Mouse (Mus musculus) heart, adult 8-10 months (tissue): ENCODE measurements around the gene Sipa1l3. TPM values are rescaled to one million over a fixed set of nuclear protein-coding genes. Genes with fewer than 3 reads are reported as not detected.

Source experiments
- DNase-seq: peaks from one replicate; pipeline ENCODE4 v3.0.0; 2022; ENCODE audit warnings: low spot score
- total RNA-seq, 4 experiments: library from RNA; stranded (reverse); gene quantifications; 2 replicates each; pipeline ENCODE4 v1.2.4; 2022

The Sipa1l3 gene
- total RNA-seq, 4 experiments from 2014 or later = 6.8 to 10.3 (median 8.2) TPM

DNA sequence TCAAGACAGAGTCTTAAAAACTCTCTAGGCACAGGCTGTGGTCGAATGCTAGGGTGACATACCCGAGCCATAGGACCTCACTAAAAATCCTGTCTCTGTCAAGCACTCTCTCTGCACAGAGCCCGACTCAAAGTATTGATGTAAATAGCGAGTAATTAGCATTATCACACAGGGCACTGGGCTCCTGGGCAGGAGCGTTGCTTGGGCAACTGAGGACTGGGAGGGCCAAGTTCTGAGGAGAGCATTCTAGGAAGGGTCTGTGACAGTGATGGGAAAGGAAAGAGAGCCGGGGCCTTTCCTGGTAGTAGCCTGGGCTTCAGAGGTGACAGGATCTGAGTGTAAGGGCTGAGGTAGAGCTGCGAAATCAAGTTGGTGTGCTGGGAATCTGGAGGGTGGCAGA is 212.3 kb downstream of the Sipa1l3 start:
- no peak for DNase-seq

DNA sequence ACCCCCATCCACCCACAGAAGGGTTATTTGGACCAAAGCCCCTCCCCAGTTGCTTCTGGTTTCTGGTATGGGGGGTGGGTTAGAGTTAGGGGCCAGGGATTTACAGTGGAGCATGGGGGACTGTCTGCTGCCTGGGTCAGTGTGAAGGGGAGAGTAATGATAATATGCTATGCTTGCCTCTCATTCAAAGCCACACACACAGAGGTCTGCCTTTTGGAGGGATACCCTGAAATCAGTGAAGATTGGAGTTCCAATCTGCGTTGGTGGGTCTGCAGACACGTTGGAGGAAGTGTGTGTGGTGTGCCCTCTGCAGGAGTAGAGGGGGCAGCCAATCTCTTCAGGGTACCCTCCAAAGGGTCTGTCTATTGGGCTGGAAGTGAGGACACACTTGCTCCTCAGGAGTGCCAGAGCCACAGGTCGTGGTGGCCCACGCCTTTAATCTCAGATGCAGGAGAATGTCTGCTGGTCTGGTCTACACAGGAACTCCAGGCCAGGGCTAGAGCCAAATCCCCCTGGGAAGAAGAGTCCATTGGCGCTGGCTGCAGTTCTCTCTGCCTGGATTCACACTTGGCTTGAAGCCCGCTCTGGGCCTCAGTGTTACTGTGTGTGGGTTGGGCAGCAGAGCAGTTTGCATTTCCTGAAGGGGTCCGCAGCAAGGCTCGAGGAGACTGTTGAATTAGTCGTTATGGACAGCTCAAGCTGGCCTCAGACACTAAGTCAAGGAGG is 213.0 kb downstream of the Sipa1l3 start:
- no peak for DNase-seq

DNA sequence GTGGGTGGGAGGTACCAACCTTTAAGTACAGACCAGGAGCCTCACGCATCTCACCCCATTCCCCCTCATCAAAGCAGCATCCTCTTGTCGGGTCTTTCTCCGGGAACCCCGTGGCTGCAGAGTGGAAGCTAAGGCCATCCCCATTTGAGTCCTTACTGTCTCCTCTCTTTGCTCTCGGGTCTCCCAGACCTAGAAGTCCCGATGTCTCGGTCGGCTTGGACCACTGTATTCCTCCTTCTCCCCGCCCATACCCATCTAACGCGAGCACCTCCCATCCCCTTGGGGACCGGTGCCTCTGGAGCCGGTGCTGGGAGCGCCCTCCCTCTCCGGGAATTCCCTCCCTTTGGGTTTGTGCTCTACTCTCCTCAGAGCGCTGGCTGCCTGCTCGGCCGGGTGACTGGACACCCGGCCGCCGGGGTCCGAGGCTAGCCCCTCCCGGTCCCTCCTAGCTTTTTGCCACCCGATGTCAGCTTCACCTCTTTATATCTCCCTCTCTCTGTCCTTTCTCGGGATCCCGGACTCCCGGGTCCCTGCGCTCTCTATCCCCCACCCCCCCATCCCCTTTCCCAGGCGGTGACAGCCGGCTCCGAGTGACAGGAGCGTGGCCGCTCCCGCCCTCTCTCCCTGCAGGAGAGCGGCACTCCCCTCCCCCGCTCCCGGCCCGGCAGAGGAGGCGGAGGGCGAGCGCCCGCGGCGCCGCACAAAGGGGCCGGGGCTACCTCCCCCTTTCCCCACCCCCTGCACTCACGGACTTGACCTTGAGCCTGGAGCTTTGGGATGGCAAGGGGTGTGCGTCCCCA is 213.8 kb downstream of the Sipa1l3 start:
- no peak for DNase-seq

DNA sequence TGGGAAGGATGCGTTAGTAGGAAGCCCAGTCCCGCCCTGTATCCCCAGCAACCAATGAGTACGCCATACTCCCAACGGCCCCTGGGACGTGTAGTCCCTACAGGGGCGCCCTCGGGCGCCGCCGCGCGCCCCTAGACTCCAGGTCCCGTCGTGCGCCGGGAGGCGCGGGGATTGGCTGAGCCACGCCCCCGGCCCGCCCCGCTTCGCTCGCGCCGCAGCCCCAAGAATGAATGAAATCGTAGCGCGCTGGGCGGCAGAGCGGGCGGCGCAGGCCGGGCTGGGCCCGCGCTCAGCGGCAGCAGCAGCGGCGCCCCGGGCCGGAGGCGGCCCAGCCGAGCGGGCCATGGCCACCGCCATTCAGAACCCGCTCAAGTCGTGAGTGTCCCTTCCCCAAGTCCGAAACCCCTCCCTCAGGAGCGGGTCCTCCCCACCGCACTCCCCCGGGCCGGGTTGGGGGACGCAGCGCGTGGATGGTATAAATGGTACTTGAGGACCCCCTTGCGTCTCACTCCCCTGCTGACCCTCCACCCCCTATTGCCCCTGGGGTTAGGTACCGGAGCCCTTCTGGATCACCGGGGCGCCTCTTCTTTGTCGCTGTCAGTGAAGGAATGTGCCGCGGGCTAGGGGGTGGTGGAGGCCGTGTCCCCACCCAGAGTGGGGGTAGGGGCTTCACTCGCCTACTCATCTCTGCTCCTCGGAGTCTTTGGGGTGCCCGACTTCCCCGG is 214.5 kb downstream of the Sipa1l3 start, which contains the start of gene Dpf1:
Gene Dpf1, plus strand, starts transcription at position 214 of the 725 bp plus-strand sequence.
- no peak for DNase-seq

DNA sequence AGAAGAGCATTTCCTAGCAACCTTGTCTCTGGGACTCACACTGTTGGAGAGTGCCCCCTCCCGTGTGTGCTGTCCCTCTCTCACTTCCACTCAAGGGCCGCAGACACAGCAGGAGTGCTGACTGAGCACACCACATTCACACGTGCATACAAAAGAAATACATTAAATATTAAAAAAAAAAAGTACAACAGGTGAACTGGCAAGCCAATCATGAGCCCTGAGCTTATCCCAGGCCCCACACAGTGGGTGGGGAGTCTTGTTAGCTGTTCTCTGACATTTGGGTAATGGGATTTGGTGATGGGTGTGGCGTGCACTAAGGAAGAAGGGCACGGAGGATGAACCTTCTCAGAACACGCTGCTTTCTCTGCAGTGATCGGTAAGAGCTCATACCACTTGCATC is 215.8 kb downstream of the Sipa1l3 start:
- DNase-seq = no peak

DNA sequence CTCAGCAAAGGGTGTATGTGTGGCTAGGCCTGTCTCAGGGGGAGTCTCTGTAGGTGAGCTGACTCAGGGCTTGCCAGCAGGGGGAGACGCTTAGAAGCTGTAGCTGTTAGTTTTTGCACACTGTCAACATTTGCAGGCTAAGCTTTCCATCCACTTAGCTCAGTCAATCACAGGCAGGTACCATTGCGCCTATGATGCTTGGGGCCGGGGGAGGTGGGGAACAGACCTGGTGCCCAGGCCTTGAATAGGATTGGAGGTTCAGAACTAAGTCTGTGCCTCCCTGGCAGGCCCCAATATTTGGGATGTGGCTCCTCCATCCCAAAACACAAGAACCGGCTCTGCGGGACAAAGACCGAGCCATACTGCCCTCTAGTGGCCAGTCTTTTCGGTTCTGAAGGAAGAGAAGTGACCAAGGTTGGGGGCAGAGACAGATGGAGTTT is 217.3 kb downstream of the Sipa1l3 start:
- DNase-seq = peak; percentile 71

DNA sequence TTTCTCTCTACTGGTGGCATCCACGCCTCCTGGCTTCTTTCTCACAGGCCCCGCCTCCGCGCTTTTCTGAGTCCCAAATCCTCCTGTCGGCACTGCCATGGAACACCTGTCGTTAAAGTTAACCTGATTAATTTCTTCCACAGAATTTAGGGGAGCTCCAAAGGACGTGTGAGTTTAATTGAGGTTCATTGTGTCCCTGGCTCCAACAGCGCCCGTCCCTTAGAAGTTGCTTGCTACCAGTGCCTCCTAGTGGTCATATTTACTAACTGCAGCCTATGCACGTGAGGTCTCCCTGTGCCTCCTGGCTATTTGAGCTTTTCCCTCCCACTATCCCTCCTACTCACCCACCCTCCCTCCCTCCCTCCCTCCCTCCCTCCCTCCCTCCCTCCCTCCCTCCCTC is 221.4 kb downstream of the Sipa1l3 start:
- peak; percentile 71 for DNase-seq

DNA sequence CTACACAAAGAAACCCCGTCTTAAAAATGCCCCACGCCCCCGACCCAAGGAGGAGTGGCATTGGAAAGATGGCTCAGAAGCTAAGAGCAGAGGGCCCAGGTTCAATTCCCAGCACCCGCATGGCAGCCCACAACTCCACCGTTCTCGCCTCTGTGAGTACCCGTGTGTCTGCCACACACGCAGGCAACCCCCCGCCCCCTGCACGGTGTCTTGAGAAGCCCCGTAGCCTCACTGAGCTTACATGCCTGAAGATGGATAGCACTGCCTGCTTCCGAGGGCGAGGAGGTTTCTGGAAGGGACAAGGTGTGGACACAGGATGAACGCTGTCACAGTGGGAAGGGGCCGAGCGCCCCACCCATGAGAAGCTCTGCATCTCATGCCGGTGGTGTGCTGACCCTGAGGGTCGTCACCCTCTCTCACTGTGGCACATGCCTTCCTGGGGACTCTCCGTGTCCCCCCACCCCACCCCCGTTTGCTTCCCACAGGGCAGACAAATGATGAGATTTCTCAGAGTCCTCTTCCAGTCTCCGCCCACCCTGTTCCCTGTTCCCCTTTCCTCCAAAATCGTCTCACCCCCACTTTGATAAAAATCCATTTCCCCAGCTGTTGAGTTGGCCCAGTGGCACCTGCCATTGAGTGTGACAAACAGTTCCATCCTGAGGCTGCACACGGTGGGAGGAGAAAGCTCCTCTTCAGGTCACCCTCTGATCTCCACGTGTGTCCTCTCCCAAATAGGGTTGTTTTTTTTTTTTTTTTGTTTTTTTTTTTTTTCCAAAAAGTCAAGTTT is 222.4 kb downstream of the Sipa1l3 start:
- no peak for DNase-seq

DNA sequence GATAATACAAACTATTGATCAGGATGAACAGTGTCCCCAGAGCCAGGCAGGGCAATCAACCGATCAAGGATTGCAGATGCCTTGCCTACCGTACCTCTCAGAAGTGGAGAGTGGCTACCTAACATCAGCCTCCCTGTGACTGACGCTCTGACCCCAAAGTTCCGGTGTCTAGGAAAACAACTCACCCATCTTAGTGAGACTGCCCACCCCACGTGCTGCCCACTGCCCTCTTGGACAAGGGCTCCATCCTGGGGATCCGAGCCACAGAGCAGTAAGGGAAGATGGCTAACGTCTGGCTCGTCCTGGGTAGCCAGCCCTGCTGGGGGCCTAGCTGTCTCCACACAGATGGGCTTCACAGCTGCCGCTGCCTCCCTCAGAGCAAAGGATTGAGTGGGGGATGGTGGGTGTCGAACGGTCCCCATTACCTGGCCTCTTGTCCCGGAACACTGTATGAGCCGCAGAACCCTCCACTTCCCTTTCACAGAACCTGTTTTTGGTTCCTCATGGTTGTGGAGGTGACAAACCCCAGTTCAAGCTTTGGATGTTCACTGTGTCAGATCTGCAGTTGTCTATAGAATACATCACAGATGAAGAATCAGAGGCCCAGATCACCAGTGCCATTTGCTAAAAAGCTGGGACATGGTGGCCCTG is 224.2 kb downstream of the Sipa1l3 start:
- no peak for DNase-seq

DNA sequence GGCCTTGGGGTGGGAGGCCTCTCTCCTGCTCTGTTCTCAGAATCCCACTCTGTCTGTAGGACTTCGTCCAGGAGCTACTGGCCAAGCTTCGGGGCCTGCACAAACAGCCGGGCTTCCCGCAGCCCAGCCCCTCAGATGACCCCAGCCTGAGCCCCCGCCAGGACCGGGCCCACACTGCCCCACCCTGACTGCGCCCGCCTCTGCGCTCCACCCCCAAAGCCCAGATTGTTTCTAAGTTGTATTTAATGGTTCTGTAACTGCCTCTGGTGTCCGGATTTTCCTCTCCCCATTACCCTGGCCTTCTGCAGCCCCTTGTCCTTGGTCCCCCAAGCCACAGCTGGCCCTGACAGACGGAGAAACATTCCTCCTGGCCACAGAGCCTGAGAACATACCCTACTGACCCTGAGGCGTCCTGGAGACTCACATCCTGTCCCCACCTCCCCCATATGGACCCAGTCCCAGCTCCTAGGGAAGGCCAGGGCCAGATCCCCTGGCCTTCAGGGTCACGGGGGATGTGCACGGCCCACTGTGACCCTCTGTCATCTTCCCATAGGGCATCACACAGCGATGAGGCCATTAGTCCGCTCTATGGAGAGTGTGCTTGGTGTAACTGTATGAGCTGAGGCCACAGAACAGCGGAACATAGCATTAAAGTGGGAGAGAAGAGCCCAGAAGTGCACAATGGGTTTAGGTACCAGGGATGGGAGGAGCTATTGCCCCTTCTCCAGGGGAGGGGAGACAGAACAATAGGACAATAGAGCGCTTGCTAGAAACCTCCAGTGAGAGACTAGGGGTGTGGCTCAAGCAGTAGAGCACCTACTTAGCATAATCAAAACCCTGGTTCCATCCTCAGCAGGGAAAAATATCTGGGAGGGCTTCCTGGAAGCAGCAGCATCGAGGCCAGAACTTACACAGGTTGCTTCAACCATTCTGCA is 225.0 kb downstream of the Sipa1l3 start:
- DNase-seq = peak; percentile 42

DNA sequence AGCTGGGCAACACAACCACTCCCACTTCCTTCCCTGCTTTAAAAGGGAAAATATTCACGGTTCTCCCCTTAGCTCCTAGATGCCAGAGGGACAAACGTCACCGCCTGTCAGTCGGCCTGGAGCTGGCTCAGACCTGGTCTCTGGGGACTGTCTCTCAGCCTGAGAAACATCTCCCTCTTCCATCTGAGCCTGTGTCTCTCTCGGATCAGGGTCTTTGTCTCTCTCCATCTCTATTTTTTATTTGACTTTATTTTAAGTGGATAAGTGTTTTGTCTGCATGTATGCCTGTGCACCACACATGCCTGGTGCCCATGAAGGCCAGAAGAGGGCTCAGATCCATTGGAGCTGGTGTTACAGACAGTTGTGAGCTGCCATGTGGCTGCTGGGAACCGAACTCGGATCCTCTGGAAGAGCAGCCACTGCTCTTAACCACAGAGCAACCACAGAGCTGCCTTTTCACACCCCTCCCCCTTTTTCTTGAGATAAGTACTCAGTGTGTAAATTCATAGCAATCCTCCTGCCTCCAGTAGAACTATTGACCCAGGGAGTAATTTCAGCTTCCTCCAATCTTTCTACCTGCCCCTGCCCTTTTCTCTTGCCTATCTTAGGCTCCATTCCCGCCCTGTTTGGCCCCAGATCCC is 225.9 kb downstream of the Sipa1l3 start:
- DNase-seq = peak; percentile 63

DNA sequence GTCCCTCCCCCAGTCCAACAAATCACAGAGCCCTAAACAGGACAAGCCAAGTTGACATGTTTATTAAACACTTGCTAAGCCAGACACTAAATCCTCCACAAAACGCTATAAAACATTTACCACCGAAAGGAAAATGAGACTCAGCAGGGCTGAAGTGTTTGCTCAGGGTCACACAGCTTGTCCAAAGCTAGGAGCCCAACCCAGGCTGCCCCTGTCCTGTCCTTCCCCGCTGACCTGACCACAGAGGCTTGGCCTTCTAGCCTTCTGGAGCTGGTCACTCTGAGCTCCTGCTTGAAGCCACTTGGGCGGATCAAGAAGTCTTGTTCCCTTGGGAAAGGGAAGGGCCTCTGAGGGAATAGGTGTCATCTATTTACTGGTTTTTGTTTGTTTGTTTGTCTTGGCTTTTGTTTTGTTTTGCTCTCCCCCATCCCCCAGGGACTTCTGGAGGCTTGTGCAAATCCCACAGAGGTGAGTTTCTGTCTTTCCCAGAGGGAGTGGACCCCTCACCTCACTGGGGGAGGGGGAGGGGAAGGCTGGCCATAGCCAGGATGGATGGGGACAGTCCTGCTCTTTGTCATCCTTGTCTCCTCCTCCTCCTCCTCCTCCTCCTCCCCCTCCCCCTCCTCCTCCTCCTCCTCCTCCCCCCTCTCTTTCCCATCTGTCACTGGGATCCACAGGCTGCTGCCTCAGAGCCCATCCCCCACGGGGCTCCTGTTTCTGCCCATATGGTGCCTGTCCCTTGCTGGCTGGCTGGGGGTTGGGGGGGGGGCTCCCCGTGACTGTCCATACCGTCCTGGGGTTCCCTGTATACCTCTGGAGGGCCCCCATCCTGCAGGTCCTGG is 226.6 kb downstream of the Sipa1l3 start:
- no peak for DNase-seq

DNA sequence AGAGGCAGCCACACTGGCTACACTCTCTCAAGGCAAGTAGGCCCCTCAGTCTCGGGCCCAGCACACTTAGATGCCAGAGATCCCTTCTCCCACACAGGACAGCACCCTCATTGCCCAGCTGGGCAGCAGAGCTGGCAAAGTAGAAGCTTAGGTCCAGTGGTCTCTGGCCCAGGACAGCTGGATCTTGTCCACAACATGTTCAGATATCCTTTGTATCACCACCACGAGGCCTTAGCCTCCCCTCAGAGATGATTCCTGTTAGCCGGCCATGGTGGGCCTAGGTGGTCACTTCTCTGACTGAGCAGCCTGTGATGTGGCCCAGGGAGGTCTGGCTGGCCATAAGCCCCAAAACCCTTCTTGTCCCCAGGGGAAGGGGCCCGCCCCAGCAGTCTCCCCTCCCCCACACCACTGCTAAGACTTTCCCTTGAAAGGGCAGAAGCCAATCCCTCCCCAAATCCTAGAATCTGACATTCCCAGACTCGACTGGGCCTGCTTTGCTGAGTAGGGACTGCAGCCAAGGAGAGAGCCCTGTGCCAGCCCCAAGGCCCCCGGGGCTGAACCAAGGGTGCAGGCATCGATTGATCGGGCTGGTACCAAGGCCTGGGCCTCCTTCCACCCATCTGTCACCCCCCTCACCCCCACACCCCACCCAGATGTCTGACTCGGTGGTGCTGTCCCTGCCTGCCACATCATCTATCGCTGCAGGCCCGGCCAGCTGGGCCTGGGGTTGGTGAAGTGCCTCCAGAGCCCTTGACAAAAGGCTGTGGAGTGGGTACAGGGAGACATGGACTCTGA is 227.6 kb downstream of the Sipa1l3 start:
- DNase-seq = no peak

DNA sequence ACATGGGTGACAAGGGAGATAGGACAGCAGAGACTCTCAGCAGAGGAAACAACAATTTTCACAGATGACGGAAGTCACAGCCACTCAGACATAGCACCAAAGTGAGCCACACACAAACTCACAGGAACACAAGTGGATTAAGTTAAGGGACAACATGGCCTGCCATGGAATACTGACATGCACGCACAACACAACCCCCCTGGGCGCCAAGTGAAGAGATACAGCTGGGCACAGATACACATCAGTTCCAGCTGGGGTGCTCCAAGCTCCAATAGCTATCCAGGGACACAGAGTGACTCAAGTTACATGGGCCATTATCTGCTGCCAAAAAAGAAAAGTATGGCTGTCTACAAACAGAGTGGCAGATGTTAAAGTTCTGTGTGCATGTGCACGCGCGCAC is 228.6 kb downstream of the Sipa1l3 start:
- no peak for DNase-seq

DNA sequence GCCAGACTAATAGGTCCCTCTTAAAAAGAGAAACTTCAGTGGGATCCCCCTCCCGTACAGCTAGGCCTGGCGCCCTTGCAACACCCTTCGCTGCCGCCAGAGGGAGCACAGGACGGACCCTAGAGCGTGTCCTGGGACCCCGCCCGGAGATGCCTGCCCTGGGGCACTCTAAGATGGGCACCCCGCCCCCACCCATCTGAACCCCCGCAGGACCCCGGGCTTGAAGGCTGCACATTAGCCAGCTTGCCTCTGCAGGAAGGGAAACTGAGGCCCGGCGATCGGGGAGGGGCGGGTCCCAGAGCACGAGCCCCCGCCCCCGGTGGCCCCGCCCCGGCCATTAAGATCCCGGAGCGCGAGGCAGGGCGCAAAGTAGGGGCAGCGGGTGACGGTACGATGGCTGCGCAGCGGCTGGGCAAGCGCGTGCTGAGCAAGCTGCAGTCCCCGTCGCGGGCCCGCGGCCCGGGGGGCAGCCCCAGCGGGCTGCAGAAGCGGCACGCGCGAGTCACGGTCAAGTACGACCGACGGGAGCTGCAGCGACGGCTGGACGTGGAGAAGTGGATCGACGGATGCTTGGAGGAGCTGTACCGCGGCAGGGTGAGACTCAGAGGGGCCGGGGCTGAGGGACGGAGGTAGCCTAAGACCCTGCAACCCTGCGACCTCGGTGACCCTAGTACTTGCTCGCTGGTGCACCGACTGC is 229.4 kb downstream of the Sipa1l3 start, which contains the start of gene Ppp1r14a:
Gene Ppp1r14a, plus strand, starts transcription at position 367 of the 697 bp plus-strand sequence.
- DNase-seq = peak; percentile 65

DNA sequence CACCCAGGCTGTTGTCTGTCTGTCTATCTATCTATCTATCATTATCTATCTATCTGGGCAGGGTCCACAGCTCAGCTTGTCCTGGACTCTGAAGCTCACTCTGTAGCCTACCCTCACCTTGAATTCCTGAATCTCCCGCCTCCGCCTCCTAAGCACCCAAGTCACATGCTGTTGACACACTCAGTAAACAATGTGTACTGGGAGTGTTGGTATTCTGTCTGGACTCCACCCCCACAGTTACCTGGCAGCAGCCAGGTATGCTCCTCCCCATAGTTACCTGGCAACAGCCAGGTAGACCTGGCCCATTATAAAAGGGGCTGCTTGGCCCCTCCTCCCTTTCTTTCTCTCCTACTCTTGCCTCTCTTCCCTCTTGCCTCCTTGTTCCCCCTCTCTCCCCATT is 230.4 kb downstream of the Sipa1l3 start:
- DNase-seq = no peak

DNA sequence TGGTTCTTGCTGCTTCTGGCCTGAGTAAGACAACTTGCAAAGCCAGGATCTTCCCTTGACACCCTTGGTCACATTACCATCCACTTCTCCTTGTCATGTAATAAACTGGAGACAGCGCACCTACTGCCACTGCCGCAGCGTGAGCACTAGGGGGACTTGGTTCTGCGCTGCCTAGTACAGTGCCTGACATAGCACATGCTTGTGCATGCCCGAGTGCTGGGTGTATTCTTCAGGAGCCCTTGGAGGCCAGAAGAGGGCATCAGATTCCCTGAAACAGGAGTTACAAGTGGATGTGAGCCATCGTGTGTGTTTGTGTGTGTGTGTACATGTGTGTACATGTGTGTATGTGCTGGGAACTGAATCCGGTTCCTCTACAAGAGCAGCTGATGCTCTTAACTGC is 231.0 kb downstream of the Sipa1l3 start:
- DNase-seq = no peak
